Mouse (Mus musculus) heart, adult 2 months (tissue): Measurements from ENCODE around the gene Pask. TPM values are rescaled to one million over a fixed set of nuclear protein-coding genes. Genes with fewer than 3 reads are reported as not detected.
"Not testable (repeated sequence)": the region's sequence is repeated elsewhere in the genome, so short reads cannot be mapped to it uniquely, and the experiment has no call there.

Experiments used
- DNase-seq, 2 experiments: peaks; one replicate each; pipeline ENCODE4 v3.0.0; 2021
- H3K27ac ChIP-seq: fragments of 200-600 bp; 2 replicates; pipeline ENCODE4 v1.8.1; 2022
- H3K27me3 ChIP-seq: fragments of 200-500 bp; 2 replicates; pipeline ENCODE4 v1.6.1; 2012; ENCODE audit warnings: mild to moderate bottlenecking, low read length, inconsistent platforms, mixed read lengths; ENCODE audit not compliant: control insufficient read depth, insufficient read depth
- H3K36me3 ChIP-seq: fragments of 200-500 bp; 2 replicates; pipeline ENCODE4 v1.6.1; 2012; ENCODE audit warnings: low read length, inconsistent platforms; ENCODE audit not compliant: control insufficient read depth, insufficient read depth
- H3K4me1 ChIP-seq: fragments of 200-500 bp; 2 replicates; pipeline ENCODE4 v1.6.1; 2011; ENCODE audit warnings: low read length; ENCODE audit not compliant: control insufficient read depth, insufficient read depth
- H3K4me3 ChIP-seq: fragments of 200-600 bp; 2 replicates; pipeline ENCODE4 v1.8.1; 2022
- H3K79me2 ChIP-seq: fragments of 200-500 bp; replicated peaks from 2 replicates; pipeline ENCODE4 v1.6.1; 2012; ENCODE audit warnings: mild to moderate bottlenecking, inconsistent platforms, low read length, moderate library complexity, mixed read lengths; ENCODE audit not compliant: control insufficient read depth, insufficient read depth
- H3K9ac ChIP-seq: fragments of 200-500 bp; 2 replicates; pipeline ENCODE4 v1.6.1; 2012; ENCODE audit warnings: low read depth, mild to moderate bottlenecking, control low read depth, inconsistent platforms, low read length, mixed read lengths
- CTCF ChIP-seq: fragments of 200-600 bp; IDR thresholded peaks from 2 replicates; pipeline ENCODE4 v1.8.1; 2022; ENCODE audit warnings: antibody characterized with exemption, mild to moderate bottlenecking, moderate library complexity
- EP300 ChIP-seq: fragments of 200-500 bp; IDR thresholded peaks from 2 replicates; pipeline ENCODE4 v1.6.1; 2011; ENCODE audit warnings: low read depth, low read length, control low read depth; ENCODE audit not compliant: insufficient read depth
- POLR2A ChIP-seq: fragments of 200-500 bp; IDR thresholded peaks from 2 replicates; pipeline ENCODE4 v1.6.1; 2011; ENCODE audit warnings: mild to moderate bottlenecking, low read depth, low read length, control low read depth; ENCODE audit not compliant: insufficient read depth
- WGBS: fragments of 180-500 bp; shearing (Covaris S2); methylation state at CpG from one replicate; pipeline ENCODE4 v1.1.7; 2018; 5-methylcytosine and 5-hydroxymethylcytosine counted together
- intact Hi-C: fragments of 180-260 bp; cut with DNase I; formaldehyde crosslinking; loops from one replicate; pipeline ENCODE4 v1.15.1; 2025
- polyA plus RNA-seq: library from polyadenylated mRNA; depleted of rRNA; stranded (reverse); fragments of >200 nt; gene quantifications from 2 replicates; pipeline ENCODE4 v1.2.3, GENCODE M21; 2012
- total RNA-seq, 2 experiments: library from RNA; stranded (reverse); gene quantifications; 2 replicates each; pipeline ENCODE4 v1.2.3; 2021

Pask gene
- total and polyA plus RNA-seq, 3 experiments: 0.10 to 0.39 (median 0.27) TPM

GRCm38 (mm10) chr1:93334621-93335020 is 8.7 kb downstream of the Pask start:
- 81% methylated on average over 2 of the region's 2 CpGs for WGBS
- H3K4me1 ChIP-seq: no peaks in the 10 kb centered on the region
- intact Hi-C loops: no loop called here
- H3K79me2 ChIP-seq: no peaks in the 10 kb centered on the region
- H3K36me3 ChIP-seq: no peaks in the 10 kb centered on the region
- no peaks in the 10 kb centered on the region for H3K27me3 ChIP-seq
- no peak for DNase-seq
- no peak overlapping the region for H3K4me3 ChIP-seq
- no peak overlapping the region for H3K27ac ChIP-seq
- TF ChIP-seq EP300: no peak
- no peak for TF ChIP-seq CTCF
- no peak for TF ChIP-seq POLR2A
- no peak overlapping the region for H3K9ac ChIP-seq

GRCm38 (mm10) chr1:93326446-93326845 is 16.8 kb downstream of the Pask start:
- H3K9ac ChIP-seq: no peak overlapping the region
- no peaks in the 10 kb centered on the region for H3K4me1 ChIP-seq
- TF ChIP-seq CTCF: no peak
- H3K36me3 ChIP-seq: no peaks in the 10 kb centered on the region
- DNase-seq: no peak
- intact Hi-C loops: no loop called here
- 75% methylated on average over 3 of the region's 3 CpGs for WGBS
- no peak overlapping the region for H3K4me3 ChIP-seq
- no peaks in the 10 kb centered on the region for H3K79me2 ChIP-seq
- no peaks in the 10 kb centered on the region for H3K27me3 ChIP-seq
- H3K27ac ChIP-seq: no peak overlapping the region

- no peak overlapping the region for H3K9ac ChIP-seq
- no peaks in the 10 kb centered on the region for H3K4me1 ChIP-seq
- no peaks in the 10 kb centered on the region for H3K79me2 ChIP-seq
- no peak for DNase-seq
- TF ChIP-seq POLR2A (no peak), EP300 (no peak), CTCF (no peak)
- no peak overlapping the region for H3K4me3 ChIP-seq
- no peaks in the 10 kb centered on the region for H3K36me3 ChIP-seq
- 92% methylated on average over 6 of the region's 6 CpGs for WGBS
- no peak overlapping the region for H3K27ac ChIP-seq
- H3K27me3 ChIP-seq: no peaks in the 10 kb centered on the region
- intact Hi-C loops: no loop called here
Observed at GRCm38 (mm10) chr1:93323973-93324372, 19.3 kb downstream of the Pask start.

- Histone ChIP-seq H3K27me3 (no peaks in the 10 kb centered on the region), H3K9ac (peak within 1 kb of the TSS; percentile 94), H3K79me2 (0 out of 2 replicates have a peak, but pooled peaks cover 1% of the 10 kb centered on the region), H3K36me3 (peaks cover 3% of the 10 kb centered on the region), H3K4me1 (peaks cover 2% of the 10 kb centered on the region; the same call in 1 of the 2 replicates), H3K4me3 (peak within 1 kb of the TSS; percentile 97), H3K27ac (peak within 1 kb of the TSS; percentile 53)
- intact Hi-C loops: loop anchor here (5.0 kb wide), 1 partner anchor 37 kb away; the partner anchor contains the start of genes Pask and Ppp1r7
- peak; percentile 83 to 84 for DNase-seq
- 7% methylated on average over 36 of the region's 36 CpGs for WGBS
- 0 out of 2 replicates have a peak, but pooled peaks have one; percentile 30 for TF ChIP-seq EP300
- TF ChIP-seq POLR2A: peak; percentile 72
- peak; percentile 21; the same call in 1 of the 2 replicates for TF ChIP-seq CTCF
Observed at GRCm38 (mm10) chr1:93305581-93306337, 37.5 kb downstream of the Pask start, which contains the start of gene Mterf4. Gene Mterf4, minus strand, starts transcription at chr1:93305915.

GRCm38 (mm10) chr1:93300578-93300977 is 42.7 kb downstream of the Pask start:
- no peak for TF ChIP-seq CTCF
- no peak for TF ChIP-seq POLR2A
- TF ChIP-seq EP300: 0 out of 2 replicates have a peak, but pooled peaks have one; percentile 23
- Histone ChIP-seq H3K27ac (no peak overlapping the region), H3K36me3 (peaks cover 3% of the 10 kb centered on the region), H3K4me1 (peaks cover 2% of the 10 kb centered on the region; the same call in 1 of the 2 replicates), H3K9ac (no peak overlapping the region), H3K27me3 (no peaks in the 10 kb centered on the region), H3K79me2 (0 out of 2 replicates have a peak, but pooled peaks cover under 1% of the 10 kb centered on the region), H3K4me3 (no peak overlapping the region)
- 61% methylated on average over 3 of the region's 3 CpGs for WGBS
- peak in 1 of 2 experiments; percentile 38 for DNase-seq
- intact Hi-C loops: loop anchor here (5.0 kb wide), 1 partner anchor 63 kb away; the partner anchor contains the start of gene Sned1

- Histone ChIP-seq H3K36me3 (peaks cover 3% of the 10 kb centered on the region), H3K4me3 (no peak overlapping the region), H3K27ac (no peak overlapping the region), H3K27me3 (no peaks in the 10 kb centered on the region), H3K79me2 (no peaks in the 10 kb centered on the region), H3K9ac (no peak overlapping the region), H3K4me1 (no peaks in the 10 kb centered on the region)
- TF ChIP-seq EP300: no peak
- no peak for TF ChIP-seq POLR2A
- no peak for TF ChIP-seq CTCF
- no peak for DNase-seq
- 79% methylated on average over 4 of the region's 4 CpGs for WGBS
- intact Hi-C loops: loop anchor here (5.0 kb wide), 1 partner anchor 62 kb away; the partner anchor contains the start of gene Sned1
Observed at GRCm38 (mm10) chr1:93299791-93300190, 43.5 kb downstream of the Pask start.

GRCm38 (mm10) chr1:93294491-93294890 is 48.8 kb downstream of the Pask start:
- WGBS: 82% methylated on average over 3 of the region's 3 CpGs
- not testable (repeated sequence) for H3K27me3 ChIP-seq

More at GRCm38 (mm10) chr1:93294491-93294890, 48.8 kb downstream of the Pask start:
- H3K9ac ChIP-seq, DNase-seq, H3K27ac ChIP-seq, H3K4me1 ChIP-seq, H3K36me3 ChIP-seq, intact Hi-C loops, H3K79me2 ChIP-seq, H3K4me3 ChIP-seq: not testable (repeated sequence)
